Mouse (Mus musculus): ENCODE results near the gene Nup93. TPM values are rescaled to one million over a fixed set of nuclear protein-coding genes. Genes with fewer than 3 reads are reported as not detected.

The Nup93 gene
- polyA plus RNA-seq, 1 experiment: 29.1 TPM

- Histone ChIP-seq H3K4me3 (replicated peaks; ENCODE audit: insufficient read depth, low read depth, low read length) (no peak overlapping the region), H3K4me1 (ENCODE audit: control insufficient read depth, insufficient read depth, low read length) (peaks cover 9% of the 10 kb centered on the region; the same call in 1 of the 2 replicates), H3K27me3 (ENCODE audit: control insufficient read depth, insufficient read depth, low read length) (no peaks in the 10 kb centered on the region), H3K27ac (ENCODE audit: insufficient read depth, low read length) (no peak overlapping the region)
- DNase-seq: no peak
- TF ChIP-seq CTCF (IDR thresholded peaks at IDR 0.05; ENCODE audit: borderline replicate concordance, insufficient read depth, low read depth, low read length) (no peak), POLR2A (IDR thresholded peaks at IDR 0.05; ENCODE audit: borderline replicate concordance, insufficient read depth, low read length) (no peak)
- WGBS: 59% methylated on average over 2 of the region's 2 CpGs
Observed at GRCm38 (mm10) chr8:94207491-94207890, 6.9 kb upstream of the Nup93 start.

- WGBS: 8% methylated on average over 6 of the region's 6 CpGs
- Histone ChIP-seq H3K4me1 (ENCODE audit: control insufficient read depth, insufficient read depth, low read length) (peaks cover 9% of the 10 kb centered on the region; the same call in 1 of the 2 replicates), H3K4me3 (replicated peaks; ENCODE audit: insufficient read depth, low read depth, low read length) (peak overlapping the region; percentile 30), H3K27ac (ENCODE audit: insufficient read depth, low read length) (peak overlapping the region; percentile 64), H3K27me3 (ENCODE audit: control insufficient read depth, insufficient read depth, low read length) (no peaks in the 10 kb centered on the region)
- DNase-seq: peak; percentile 56 to 63
- TF ChIP-seq POLR2A (IDR thresholded peaks at IDR 0.05; ENCODE audit: borderline replicate concordance, insufficient read depth, low read length) (no peak), CTCF (IDR thresholded peaks at IDR 0.05; ENCODE audit: borderline replicate concordance, insufficient read depth, low read depth, low read length) (no peak)
Observed at GRCm38 (mm10) chr8:94209639-94210038, 4.7 kb upstream of the Nup93 start.

- no peak overlapping the region for H3K27ac ChIP-seq (ENCODE audit: insufficient read depth, low read length)
- peaks cover 9% of the 10 kb centered on the region; the same call in 1 of the 2 replicates for H3K4me1 ChIP-seq (ENCODE audit: control insufficient read depth, insufficient read depth, low read length)
- TF ChIP-seq CTCF (IDR thresholded peaks at IDR 0.05; ENCODE audit: borderline replicate concordance, insufficient read depth, low read depth, low read length) (no peak), POLR2A (IDR thresholded peaks at IDR 0.05; ENCODE audit: borderline replicate concordance, insufficient read depth, low read length) (no peak)
- no peaks in the 10 kb centered on the region for H3K27me3 ChIP-seq (ENCODE audit: control insufficient read depth, insufficient read depth, low read length)
- 42% methylated on average over 3 of the region's 3 CpGs for WGBS
- H3K4me3 ChIP-seq (replicated peaks; ENCODE audit: insufficient read depth, low read depth, low read length): no peak overlapping the region
- no peak for DNase-seq
Observed at GRCm38 (mm10) chr8:94210225-94210624, 4.1 kb upstream of the Nup93 start.

- TF ChIP-seq CTCF (IDR thresholded peaks at IDR 0.05; ENCODE audit: borderline replicate concordance, insufficient read depth, low read depth, low read length) (no peak), POLR2A (IDR thresholded peaks at IDR 0.05; ENCODE audit: borderline replicate concordance, insufficient read depth, low read length) (no peak)
- Histone ChIP-seq H3K27me3 (ENCODE audit: control insufficient read depth, insufficient read depth, low read length) (no peaks in the 10 kb centered on the region), H3K4me1 (ENCODE audit: control insufficient read depth, insufficient read depth, low read length) (peaks cover 13% of the 10 kb centered on the region), H3K27ac (ENCODE audit: insufficient read depth, low read length) (peak overlapping the region; percentile 52), H3K4me3 (replicated peaks; ENCODE audit: insufficient read depth, low read depth, low read length) (peak overlapping the region; percentile 83)
- peak in 1 of 2 experiments; percentile 12 for DNase-seq
- 29% methylated on average over 6 of the region's 6 CpGs for WGBS
Observed at GRCm38 (mm10) chr8:94213819-94214218, 545 bp upstream of the Nup93 start.

DNA sequence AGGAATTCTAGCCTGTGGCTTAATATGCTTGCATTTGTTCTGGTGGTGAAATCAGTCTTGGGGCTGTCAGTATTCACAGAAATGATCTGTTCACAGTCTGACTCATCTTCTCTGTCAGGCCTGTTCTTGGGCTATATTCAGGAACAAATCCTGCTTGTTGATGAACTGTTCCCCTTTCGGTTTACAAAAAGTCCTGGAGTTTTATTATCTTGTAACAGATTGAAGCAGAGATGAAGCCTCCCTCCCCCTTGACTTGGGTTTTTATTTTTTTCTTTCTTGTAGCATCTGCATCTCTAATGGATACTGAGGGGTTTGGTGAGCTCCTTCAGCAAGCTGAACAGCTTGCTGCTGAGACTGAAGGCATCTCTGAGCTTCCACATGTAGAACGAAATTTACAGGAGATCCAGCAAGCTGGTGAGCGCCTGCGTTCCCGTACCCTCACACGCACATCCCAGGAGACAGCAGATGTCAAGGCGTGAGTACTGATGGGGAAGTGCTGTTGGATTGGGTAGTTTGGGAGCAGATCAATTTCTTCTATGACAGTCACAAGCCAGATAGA is 13.1 kb downstream of the Nup93 start:
- TF ChIP-seq POLR2A (IDR thresholded peaks at IDR 0.05; ENCODE audit: borderline replicate concordance, insufficient read depth, low read length) (no peak), CTCF (IDR thresholded peaks at IDR 0.05; ENCODE audit: borderline replicate concordance, insufficient read depth, low read depth, low read length) (no peak)
- no peak for DNase-seq
- no peak overlapping the region for H3K4me3 ChIP-seq (replicated peaks; ENCODE audit: insufficient read depth, low read depth, low read length)
- no peak overlapping the region for H3K27ac ChIP-seq (ENCODE audit: insufficient read depth, low read length)
- WGBS: 62% methylated on average over 7 of the region's 7 CpGs
- no peaks in the 10 kb centered on the region for H3K27me3 ChIP-seq (ENCODE audit: control insufficient read depth, insufficient read depth, low read length)
- H3K4me1 ChIP-seq (ENCODE audit: control insufficient read depth, insufficient read depth, low read length): no peaks in the 10 kb centered on the region

DNA sequence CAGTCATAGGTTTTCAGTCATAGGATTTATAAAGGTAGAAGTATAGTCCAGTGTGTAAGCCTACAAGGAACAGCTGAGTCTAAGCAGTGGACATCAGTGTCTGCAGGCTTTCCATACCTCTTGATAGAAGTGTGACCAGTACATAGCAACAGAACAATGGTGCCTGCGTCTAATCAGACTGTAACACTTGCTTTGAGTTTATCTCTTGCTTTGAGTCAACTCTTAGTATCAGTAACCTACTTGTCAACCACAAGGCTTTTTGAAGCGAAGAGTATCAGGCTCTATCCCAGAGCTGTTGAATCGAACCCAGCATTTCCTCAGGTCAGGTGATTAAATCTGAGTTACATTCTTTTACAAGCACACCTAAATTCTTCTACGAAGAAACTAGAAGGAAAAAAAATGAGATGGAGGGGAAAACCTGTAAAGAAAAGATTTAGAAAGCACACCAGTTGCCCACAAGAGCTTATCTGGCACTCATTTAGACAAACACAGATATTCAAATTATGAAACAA is 25.9 kb downstream of the Nup93 start:
- WGBS: 94% methylated on average over 4 of the region's 4 CpGs
- TF ChIP-seq POLR2A (IDR thresholded peaks at IDR 0.05; ENCODE audit: borderline replicate concordance, insufficient read depth, low read length) (no peak), CTCF (IDR thresholded peaks at IDR 0.05; ENCODE audit: borderline replicate concordance, insufficient read depth, low read depth, low read length) (no peak)

DNA sequence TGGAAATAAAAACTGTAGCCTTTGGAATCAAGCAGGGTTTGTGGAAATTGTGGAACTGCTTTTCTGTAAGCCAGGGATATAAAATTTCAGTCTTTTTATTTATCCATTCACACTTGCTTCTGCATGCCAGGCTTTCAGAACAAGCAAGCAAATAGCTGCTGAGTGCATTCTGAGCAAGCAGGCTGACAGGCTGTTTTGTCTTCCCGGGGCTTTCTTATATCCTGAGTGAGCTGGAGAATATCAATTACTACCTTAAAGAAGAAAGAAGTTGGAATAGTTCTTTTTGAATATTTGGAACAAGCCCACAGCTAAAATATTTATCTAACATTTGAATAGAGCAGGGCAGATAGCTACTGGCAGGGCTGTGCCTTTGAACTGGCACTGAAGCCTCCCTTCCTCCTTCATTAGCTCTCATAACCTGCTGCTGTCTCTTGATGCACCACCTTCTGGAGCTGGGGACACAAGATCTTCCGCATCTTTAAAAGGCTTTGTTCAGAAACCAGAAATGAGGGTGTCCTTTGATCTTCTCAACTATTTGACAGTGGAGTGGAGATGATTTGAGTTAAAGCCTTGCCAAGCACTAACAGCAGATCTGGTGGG is 35.6 kb downstream of the Nup93 start:
- no peak for DNase-seq

More for the DNA sequence above, 25.9 kb downstream of the Nup93 start:
- no peak overlapping the region for H3K4me3 ChIP-seq (replicated peaks; ENCODE audit: insufficient read depth, low read depth, low read length)
- H3K27ac ChIP-seq (ENCODE audit: insufficient read depth, low read length): no peak overlapping the region
- no peaks in the 10 kb centered on the region for H3K27me3 ChIP-seq (ENCODE audit: control insufficient read depth, insufficient read depth, low read length)
- DNase-seq: no peak
- H3K4me1 ChIP-seq (ENCODE audit: control insufficient read depth, insufficient read depth, low read length): no peaks in the 10 kb centered on the region

DNA sequence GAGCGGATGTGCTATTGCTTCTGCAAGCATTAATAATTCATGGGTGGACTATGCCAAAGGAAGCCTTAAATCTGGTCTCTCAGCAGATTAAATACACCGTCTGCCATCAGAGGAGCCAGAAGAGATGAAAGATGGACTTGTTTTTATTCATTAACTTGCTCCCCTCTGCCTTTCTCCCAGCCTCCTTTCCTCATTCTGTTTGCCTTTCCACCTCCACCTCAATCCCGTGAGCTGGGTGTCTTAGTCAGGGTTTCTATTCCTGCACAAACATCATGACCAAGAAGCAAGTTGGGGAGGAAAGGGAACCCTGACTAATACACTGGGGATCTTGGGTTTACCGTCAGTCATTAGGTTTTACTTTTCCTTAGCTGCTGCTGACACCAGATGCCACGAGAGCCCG is 44.5 kb downstream of the Nup93 start:
- H3K27me3 ChIP-seq (ENCODE audit: control insufficient read depth, insufficient read depth, low read length): no peaks in the 10 kb centered on the region
- H3K27ac ChIP-seq (ENCODE audit: insufficient read depth, low read length): no peak overlapping the region
- DNase-seq: no peak
- no peak for TF ChIP-seq CTCF (IDR thresholded peaks at IDR 0.05; ENCODE audit: borderline replicate concordance, insufficient read depth, low read depth, low read length)
- no peak for TF ChIP-seq POLR2A (IDR thresholded peaks at IDR 0.05; ENCODE audit: borderline replicate concordance, insufficient read depth, low read length)
- no peaks in the 10 kb centered on the region for H3K4me1 ChIP-seq (ENCODE audit: control insufficient read depth, insufficient read depth, low read length)
- H3K4me3 ChIP-seq (replicated peaks; ENCODE audit: insufficient read depth, low read depth, low read length): no peak overlapping the region
- WGBS: 69% methylated on average over 6 of the region's 6 CpGs

More for the DNA sequence above, 35.6 kb downstream of the Nup93 start:
- no peak overlapping the region for H3K27ac ChIP-seq (ENCODE audit: insufficient read depth, low read length)
- H3K4me3 ChIP-seq (replicated peaks; ENCODE audit: insufficient read depth, low read depth, low read length): no peak overlapping the region
- WGBS: 74% methylated on average over 2 of the region's 2 CpGs
- H3K4me1 ChIP-seq (ENCODE audit: control insufficient read depth, insufficient read depth, low read length): no peaks in the 10 kb centered on the region
- H3K27me3 ChIP-seq (ENCODE audit: control insufficient read depth, insufficient read depth, low read length): no peaks in the 10 kb centered on the region
- TF ChIP-seq POLR2A (IDR thresholded peaks at IDR 0.05; ENCODE audit: borderline replicate concordance, insufficient read depth, low read length) (no peak), CTCF (IDR thresholded peaks at IDR 0.05; ENCODE audit: borderline replicate concordance, insufficient read depth, low read depth, low read length) (no peak)

All from cerebellum, adult 2 months (tissue).